Mouse (Mus musculus): Measurements from ENCODE around the gene Ybx2.

Ybx2 gene

GRCm38 (mm10) chr11:69935137-69935879 is at the start of gene Ybx2:
Gene Ybx2 (plus strand): TSS chr11:69935796.
- peak; percentile 82 for DNase-seq (ENCODE audit: low spot score)

DNA sequence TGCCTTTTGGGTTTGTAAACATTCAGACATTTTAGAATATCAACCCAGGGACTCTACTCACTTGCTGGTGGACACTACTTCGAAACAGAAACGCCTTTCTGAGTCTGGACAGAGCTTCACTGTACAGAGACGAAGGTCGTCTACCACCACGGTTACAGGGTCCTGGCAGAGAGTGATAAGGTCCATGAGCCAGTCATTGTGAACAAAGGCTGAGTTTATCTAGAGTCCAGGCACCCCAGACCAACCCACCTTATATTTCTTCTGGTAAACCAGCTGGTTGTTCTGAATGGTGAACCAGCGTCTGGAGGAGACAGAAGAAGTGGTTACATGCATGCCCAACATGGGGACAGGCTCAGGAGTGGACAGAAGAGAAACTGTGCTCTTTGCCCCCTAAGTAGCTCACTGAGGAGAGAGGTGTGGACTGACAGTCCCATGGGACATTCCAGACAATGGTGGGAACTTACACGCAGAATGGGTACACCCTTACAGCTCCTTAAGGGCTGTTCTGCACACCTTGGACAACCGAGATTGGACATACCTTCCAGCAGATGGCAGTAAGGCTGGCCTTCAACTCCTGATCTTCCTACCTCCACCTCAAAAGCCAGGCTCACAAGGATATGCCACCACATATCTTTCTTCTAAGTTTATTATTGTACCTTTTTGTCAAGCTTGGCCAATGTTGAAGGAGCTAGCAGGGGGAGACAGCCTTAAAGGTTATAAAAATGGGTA is 48.5 kb upstream of the Ybx2 start:
- DNase-seq (ENCODE audit: low spot score) = no peak

DNA sequence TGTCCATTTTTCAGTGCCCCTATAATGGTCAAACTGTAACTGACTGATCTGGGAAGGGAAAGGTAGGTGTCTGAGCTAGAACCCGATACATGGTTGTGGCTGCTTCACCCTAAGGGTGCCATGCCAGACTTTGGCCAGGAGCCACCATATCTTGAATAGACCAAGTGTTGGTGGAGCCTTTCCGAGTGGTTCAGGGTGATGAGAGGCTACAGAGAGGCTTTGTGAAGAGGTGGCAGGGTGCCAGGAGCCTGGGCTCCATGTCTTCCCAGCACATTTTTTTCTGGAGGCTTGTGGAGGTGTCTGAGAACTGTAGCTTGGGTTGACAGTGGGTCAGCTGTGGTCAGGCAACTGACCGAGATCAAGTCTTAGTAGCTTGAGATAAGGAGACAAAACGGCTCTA is 44.1 kb upstream of the Ybx2 start:
- DNase-seq (ENCODE audit: low spot score) = peak; percentile 61

- no peak for DNase-seq (ENCODE audit: low spot score)
These were observed 40.9 kb upstream of the Ybx2 start for GRCm38 (mm10) chr11:69894671-69895070.

GRCm38 (mm10) chr11:69895291-69895690 is 40.3 kb upstream of the Ybx2 start, which contains the start of gene Acap1:
Gene Acap1 (minus strand): TSS chr11:69895539.
- no peak for DNase-seq (ENCODE audit: low spot score)

GRCm38 (mm10) chr11:69899870-69900269 is 35.7 kb upstream of the Ybx2 start:
- DNase-seq (ENCODE audit: low spot score) = no peak

DNA sequence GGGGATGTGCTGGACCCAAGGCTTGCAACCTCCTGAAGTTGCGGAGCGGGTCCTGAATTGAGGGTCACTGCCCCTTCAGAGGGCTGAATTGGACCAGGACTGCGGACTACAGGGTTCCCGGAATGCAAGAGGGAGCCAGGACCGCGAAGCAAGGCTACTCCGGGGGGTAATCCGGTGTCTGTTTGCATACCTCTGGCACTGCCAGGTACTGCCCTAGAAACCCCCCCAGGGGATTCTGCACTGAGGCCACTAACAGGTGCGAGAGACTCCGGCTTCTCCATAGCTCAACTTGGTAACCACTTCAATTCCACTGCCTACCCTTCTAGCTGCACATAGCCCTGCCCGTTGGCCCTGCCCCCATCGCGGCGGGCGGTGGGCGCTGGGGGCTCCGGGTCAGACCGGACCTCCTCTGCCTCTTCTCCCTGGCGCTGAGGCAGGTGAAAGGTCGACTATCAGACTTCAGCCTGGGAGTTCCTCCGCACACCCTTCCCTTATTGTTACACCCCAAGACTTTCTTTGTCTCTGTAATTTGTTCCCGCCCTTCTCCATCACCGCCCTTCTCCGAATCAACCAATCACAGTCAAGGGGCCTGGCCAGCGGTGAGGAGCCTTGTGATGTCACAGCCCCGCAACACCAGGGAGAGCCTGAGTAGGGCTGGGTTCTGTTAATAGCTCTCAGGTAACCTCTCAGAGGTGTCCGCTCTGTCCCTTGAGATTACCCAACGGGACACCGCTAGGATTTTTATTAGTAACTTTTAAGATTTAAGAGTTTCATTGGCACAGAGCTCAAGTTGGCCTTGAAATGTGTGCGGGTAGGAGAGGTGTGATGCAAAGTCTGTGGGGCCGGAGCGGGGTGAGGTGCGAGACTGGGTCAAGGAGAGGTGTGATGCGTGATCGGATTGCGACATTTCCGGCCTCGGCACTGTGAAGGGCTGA is 34.9 kb upstream of the Ybx2 start, which contains the start of the genes 2810408A11Rik and Neurl4:
TSS of gene 2810408A11Rik (minus strand) at position 517 of the 935 bp plus-strand sequence.
TSS of gene Neurl4 (plus strand) at position 602 of the 935 bp plus-strand sequence.
- peak; percentile 88 for DNase-seq (ENCODE audit: low spot score)

- peak; percentile 98 for DNase-seq (ENCODE audit: low spot score)
These were observed 34.2 kb upstream of the Ybx2 start for GRCm38 (mm10) chr11:69901406-69901846.

- DNase-seq (ENCODE audit: low spot score) = no peak
These were observed 33.6 kb upstream of the Ybx2 start for GRCm38 (mm10) chr11:69901993-69902392.

DNA sequence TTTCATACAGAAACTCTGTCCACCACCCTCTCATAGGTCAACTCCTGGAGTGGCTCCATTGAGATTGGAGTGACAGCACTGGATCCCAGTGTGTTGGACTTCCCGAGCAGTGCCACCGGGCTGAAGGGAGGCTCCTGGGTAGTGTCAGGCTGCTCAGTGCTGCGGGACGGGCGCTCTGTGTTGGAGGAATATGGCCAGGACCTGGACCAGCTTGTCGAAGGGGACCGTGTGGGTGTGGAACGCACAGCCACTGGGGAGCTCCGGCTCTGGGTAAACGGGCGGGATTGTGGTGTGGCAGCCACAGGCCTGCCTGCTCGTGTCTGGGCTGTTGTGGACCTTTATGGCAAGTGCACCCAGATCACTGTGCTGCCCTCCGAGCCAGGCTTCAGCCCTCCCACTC is 32.6 kb upstream of the Ybx2 start:
- no peak for DNase-seq (ENCODE audit: low spot score)

DNA sequence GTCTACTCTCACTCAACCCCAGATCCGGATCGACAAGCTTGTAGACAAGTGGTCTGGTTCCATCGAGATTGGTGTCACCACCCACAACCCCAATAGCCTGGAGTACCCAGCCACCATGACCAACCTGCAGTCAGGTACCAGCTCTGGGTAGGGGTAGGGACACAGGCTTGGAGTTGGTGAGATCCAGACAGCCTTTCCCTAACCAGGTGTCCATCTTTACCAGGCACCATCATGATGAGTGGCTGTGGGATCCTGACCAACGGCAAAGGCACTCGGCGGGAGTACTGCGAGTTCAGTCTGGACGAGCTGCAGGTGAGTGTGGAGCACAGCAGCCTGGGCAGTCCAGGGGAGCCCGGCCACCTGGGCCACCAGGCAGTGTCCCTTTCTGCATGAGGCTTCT is 31.3 kb upstream of the Ybx2 start:
- no peak for DNase-seq (ENCODE audit: low spot score)

GRCm38 (mm10) chr11:69908645-69909044 is 27.0 kb upstream of the Ybx2 start:
- DNase-seq (ENCODE audit: low spot score) = no peak

GRCm38 (mm10) chr11:69909174-69909573 is 26.4 kb upstream of the Ybx2 start:
- no peak for DNase-seq (ENCODE audit: low spot score)

DNA sequence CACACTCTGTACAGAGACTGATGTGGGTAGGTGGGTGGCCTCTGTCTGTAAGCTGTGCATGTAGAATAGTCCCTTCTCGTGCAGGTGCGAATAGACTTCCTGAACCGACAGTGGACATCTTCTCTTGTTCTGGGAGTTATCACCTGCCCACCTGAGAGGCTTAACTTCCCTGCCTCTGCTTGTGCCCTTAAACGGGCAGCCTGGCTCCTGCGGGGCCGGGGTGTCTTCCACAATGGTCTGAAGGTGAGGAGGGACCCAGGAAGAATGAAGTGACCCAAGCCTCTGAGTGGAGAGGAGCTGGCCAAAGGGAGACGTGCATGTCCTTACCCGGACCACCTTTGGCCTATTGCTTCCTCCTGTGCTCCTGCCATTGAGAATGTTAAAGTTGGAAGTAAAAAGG is 25.4 kb upstream of the Ybx2 start:
- no peak for DNase-seq (ENCODE audit: low spot score)

DNA sequence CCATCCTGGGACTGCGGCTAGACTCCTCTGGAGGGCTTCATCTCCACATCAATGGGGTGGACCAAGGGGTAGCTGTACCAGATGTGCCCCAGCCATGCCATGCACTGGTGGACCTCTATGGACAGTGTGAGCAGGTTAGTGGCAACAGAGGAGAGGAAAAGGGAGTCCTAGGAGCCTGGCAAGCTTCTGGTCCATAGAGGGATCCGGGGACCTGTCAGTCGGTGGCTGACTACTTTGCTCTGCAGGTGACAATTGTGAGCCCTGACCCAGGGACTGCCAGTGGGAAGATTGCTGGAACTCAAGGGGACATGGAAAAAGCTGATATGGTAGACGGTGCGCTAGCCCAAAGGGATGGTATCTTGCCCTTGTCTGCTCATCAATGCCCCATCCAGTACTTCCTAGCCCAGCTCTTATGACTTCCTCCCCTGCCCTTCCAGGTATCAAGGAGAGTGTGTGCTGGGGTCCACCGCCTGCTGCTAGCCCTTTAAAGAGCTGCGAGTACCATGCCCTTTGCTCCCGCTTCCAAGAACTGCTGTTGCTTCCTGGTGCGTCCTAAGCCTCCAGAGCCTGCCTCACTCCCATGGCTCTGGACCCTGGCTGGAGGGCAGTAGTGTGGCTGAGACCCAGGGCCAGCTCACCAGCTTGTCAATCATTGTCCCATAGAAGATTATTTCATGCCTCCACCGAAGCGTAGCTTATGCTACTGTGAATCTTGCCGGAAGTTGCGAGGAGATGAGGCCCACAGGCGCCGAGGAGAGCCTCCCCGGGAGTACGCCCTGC is 24.6 kb upstream of the Ybx2 start:
- DNase-seq (ENCODE audit: low spot score) = no peak

DNA sequence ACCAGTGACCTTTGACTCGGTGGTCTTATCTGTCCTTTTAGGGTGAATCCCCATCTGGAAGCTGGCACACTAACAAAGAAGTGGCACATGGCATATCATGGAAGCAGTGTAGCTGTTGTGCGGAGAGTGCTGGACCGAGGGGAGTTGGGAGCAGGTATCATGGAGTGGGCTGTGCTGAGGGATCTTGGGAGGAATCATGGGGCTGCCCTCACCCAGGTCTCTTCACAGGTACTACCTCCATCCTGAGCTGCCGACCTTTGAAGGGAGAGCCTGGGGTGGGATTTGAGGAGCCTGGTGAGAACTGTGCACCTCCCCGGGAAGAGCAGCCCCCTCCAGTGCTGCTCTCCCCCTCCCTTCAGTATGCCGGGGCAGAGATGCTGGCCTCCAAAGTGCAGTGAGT is 23.9 kb upstream of the Ybx2 start:
- DNase-seq (ENCODE audit: low spot score) = no peak

GRCm38 (mm10) chr11:69912716-69913530 is 22.7 kb upstream of the Ybx2 start:
- no peak for DNase-seq (ENCODE audit: low spot score)

GRCm38 (mm10) chr11:69913554-69914371 is 21.8 kb upstream of the Ybx2 start, which contains the start of gene Gps2:
Gene Gps2 (plus strand): TSS chr11:69913888.
- DNase-seq (ENCODE audit: low spot score) = peak; percentile 91

DNA sequence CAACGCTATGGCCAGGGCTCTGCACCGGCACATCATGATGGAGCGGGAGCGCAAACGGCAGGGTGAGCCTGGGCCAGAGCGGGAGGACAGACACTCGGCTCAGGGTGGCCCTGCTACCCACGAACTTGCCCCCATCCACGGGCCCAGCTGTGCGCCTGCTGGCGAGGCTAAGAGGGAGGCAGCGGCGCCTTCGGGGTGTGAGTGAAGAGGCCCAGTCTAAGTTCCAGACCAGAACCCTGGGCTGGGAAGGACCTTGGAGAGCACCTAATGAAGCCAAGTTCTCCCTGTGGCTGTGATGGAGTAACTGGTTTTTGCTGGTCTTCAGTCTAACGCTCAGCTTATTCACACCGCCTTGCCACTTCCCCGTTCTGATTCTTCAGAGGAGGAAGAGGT is 21.2 kb upstream of the Ybx2 start:
- no peak for DNase-seq (ENCODE audit: low spot score)

All from layer of hippocampus, adult 11-12 months (tissue).